Mouse (Mus musculus) ES-Bruce4 (cell line): Measurements from ENCODE around the gene Renbp.

Experiments used
- CTCF ChIP-seq: IDR thresholded peaks from one replicate; pipeline ENCODE4 v1.8.1; 2011; ENCODE audit warnings: low read depth, low read length
- EP300 ChIP-seq: IDR thresholded peaks from 2 replicates; pipeline ENCODE4 v1.6.1; 2011; ENCODE audit warnings: low read depth, low read length; ENCODE audit not compliant: insufficient read depth
- POLR2A ChIP-seq: IDR thresholded peaks from one replicate; pipeline ENCODE4 v1.8.1; 2011; ENCODE audit warnings: low read length; ENCODE audit not compliant: insufficient read depth

GRCm38 (mm10) chrX:73964363-73964762, 33.7 kb upstream of the Renbp start:
- TF ChIP-seq CTCF (no peak), POLR2A (no peak), EP300 (no peak)
